Mouse (Mus musculus) thymus, adult 2 months (tissue): ENCODE measurements around the gene B4galt1. TPM values are rescaled to one million over a fixed set of nuclear protein-coding genes. Genes with fewer than 3 reads are reported as not detected.

Experiments
- DNase-seq: peaks from one replicate; pipeline ENCODE4 v3.0.0; 2021
- H3K27ac ChIP-seq: fragments of 200-500 bp; 2 replicates; pipeline ENCODE4 v1.5.1; 2012; ENCODE audit warnings: low read length, control low read depth; ENCODE audit not compliant: control insufficient read depth, insufficient read depth
- H3K27me3 ChIP-seq: fragments of 200-500 bp; 2 replicates; pipeline ENCODE4 v1.6.1; 2012; ENCODE audit warnings: mild to moderate bottlenecking, low read length, moderate library complexity, mixed read lengths; ENCODE audit not compliant: control insufficient read depth, insufficient read depth
- H3K36me3 ChIP-seq: fragments of 200-500 bp; 2 replicates; pipeline ENCODE4 v1.6.1; 2012; ENCODE audit warnings: mild to moderate bottlenecking, low read length, moderate library complexity; ENCODE audit not compliant: control insufficient read depth, insufficient read depth
- H3K4me1 ChIP-seq: fragments of 200-500 bp; replicated peaks from 2 replicates; pipeline ENCODE4 v1.6.1; 2012; ENCODE audit warnings: low read length; ENCODE audit not compliant: control insufficient read depth, insufficient read depth
- H3K4me3 ChIP-seq: fragments of 200-500 bp; 2 replicates; pipeline ENCODE4 v1.5.1; 2012; ENCODE audit warnings: mild to moderate bottlenecking, low read length, control low read depth, moderate library complexity; ENCODE audit not compliant: control insufficient read depth, insufficient read depth
- CTCF ChIP-seq: fragments of 200-500 bp; IDR thresholded peaks from 2 replicates; pipeline ENCODE4 v1.5.1; 2012; ENCODE audit warnings: mild to moderate bottlenecking, control low read depth, low read length, moderate library complexity, borderline replicate concordance; ENCODE audit not compliant: control insufficient read depth, poor library complexity, insufficient read depth; ENCODE audit errors: extremely low read depth
- POLR2A ChIP-seq: fragments of 200-500 bp; IDR thresholded peaks from 2 replicates; pipeline ENCODE4 v1.6.1; 2012; ENCODE audit warnings: mild to moderate bottlenecking, low read length, control low read depth, moderate library complexity; ENCODE audit not compliant: control insufficient read depth, poor library complexity, insufficient read depth; ENCODE audit errors: extremely low read depth
- WGBS: fragments of 180-500 bp; shearing (Covaris S2); methylation state at CpG from one replicate; pipeline ENCODE4 v1.1.7; 2018; 5-methylcytosine and 5-hydroxymethylcytosine counted together
- polyA plus RNA-seq: library from polyadenylated mRNA; depleted of rRNA; stranded (reverse); fragments of >200 nt; gene quantifications from 2 replicates; pipeline ENCODE4 v1.2.3, GENCODE M21; 2012

The B4galt1 gene
- polyA plus RNA-seq, 1 experiment = 34.1 TPM

DNA sequence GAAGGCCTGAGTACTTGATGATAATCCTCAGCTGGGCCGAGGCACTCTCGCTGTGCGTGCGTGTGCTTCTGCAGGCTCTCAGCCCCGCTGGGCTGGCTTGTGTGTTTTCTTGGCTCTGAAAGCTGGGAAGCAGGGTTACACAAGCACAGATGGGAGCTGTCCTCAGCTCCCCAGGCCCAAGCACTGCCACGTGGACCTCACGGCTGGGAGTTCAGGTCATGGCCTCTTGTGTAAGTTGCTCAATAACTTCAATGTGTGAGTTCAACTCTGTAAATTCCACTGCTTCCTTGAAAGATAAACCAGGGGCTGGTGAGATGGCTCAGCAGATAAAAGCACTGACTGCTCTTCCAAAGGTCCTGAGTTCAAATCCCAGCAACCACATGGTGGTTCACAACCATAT is 24.9 kb downstream of the B4galt1 start:
- Histone ChIP-seq H3K27me3 (no peaks in the 10 kb centered on the region), H3K4me3 (no peak overlapping the region), H3K36me3 (0 out of 2 replicates have a peak, but pooled peaks cover 3% of the 10 kb centered on the region), H3K4me1 (peaks cover 35% of the 10 kb centered on the region), H3K27ac (no peak overlapping the region)
- TF ChIP-seq POLR2A = no peak
- TF ChIP-seq CTCF = no peak
- no peak for DNase-seq
- 98% methylated on average over 7 of the region's 7 CpGs for WGBS

DNA sequence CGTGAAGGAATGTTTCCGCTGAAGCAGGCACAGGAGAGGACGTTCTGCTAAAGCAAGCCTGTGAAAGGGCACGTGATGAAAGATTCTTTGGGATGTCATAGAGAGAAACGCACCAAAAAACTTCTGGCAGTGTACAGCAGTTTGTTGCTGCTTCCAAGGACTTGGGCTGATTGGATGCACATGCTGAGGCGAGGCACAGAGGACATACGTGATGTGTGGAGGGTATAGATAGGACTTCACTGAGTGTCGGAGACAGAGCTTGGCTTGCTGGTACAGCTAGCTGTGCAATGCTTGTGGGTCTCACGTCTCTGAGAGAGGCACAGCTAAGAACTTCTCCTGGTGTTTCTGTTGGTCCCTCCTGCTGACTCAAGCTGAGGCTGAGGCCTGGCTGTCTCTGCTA is 25.9 kb downstream of the B4galt1 start:
- Histone ChIP-seq H3K4me3 (no peak overlapping the region), H3K36me3 (0 out of 2 replicates have a peak, but pooled peaks cover 3% of the 10 kb centered on the region), H3K4me1 (peaks cover 35% of the 10 kb centered on the region), H3K27me3 (no peaks in the 10 kb centered on the region), H3K27ac (no peak overlapping the region)
- DNase-seq = no peak
- TF ChIP-seq POLR2A = no peak
- TF ChIP-seq CTCF = no peak
- WGBS = 94% methylated on average over 9 of the region's 9 CpGs

DNA sequence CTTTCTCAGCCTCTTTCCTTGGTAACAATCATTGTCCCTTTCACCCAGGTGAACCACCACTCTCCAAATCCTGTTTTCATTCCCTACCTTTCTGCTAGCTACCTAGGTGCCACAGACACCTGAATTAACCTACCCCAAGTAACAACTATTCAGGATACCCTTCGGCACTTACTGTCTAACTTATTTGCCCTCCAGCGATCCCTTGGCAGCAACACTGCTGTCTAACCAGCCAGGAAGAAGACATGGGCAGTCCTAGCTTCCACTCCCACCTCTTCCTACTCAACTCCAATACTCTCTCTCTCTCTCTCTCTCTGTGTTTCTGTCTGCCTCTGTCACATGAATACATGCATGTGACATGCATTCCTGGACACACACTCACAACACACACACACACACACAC is 27.0 kb downstream of the B4galt1 start:
- H3K4me3 ChIP-seq = no peak overlapping the region
- no peak overlapping the region for H3K27ac ChIP-seq
- peaks cover 5% of the 10 kb centered on the region; the same call in 1 of the 2 replicates for H3K36me3 ChIP-seq
- no peak for TF ChIP-seq POLR2A
- TF ChIP-seq CTCF = no peak
- DNase-seq = no peak
- 98% methylated on average over 2 of the region's 2 CpGs for WGBS
- peaks cover 36% of the 10 kb centered on the region for H3K4me1 ChIP-seq
- no peaks in the 10 kb centered on the region for H3K27me3 ChIP-seq

DNA sequence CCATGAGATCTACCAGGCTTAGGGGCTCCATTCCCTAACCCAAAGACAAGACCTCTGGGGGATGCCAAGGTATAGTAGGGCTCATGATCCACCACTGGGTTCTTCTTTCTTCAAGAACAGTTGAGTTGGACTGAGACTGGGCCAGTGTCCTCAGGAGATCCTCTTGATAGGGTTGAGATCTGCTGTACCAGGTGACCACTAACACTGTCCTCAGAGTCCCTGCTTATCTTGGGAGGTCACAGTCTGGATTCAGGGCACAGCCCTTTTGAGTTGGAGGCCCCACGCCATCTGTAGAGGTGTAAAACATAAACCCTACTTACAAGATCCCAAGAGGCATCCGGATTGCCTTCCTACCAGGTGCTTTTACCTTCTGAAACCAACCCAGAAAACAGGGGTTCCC is 27.8 kb downstream of the B4galt1 start:
- Histone ChIP-seq H3K36me3 (peaks cover 6% of the 10 kb centered on the region; the same call in 1 of the 2 replicates), H3K4me1 (peaks cover 34% of the 10 kb centered on the region), H3K4me3 (no peak overlapping the region), H3K27me3 (no peaks in the 10 kb centered on the region), H3K27ac (no peak overlapping the region)
- no peak for DNase-seq
- 98% methylated on average over 2 of the region's 2 CpGs for WGBS
- TF ChIP-seq POLR2A (no peak), CTCF (no peak)

DNA sequence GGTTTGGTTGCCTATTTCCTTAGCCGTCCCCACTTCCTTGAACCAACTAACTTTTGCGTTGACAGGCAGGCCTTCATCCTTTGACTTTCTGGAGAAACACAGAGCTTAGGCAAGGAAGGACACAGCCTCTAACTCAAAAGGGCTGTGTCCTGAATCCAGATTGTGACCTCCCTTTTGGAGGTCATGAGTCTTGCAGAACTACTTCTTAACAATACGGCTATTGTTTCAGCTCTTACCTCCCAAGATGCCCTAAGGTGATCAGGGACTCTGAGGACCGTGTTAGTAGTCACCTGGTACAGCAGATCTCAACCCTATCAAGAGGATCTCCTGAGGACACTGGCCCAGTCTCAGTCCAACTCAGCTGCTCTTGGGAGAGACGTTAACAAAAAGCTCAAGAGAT is 28.7 kb downstream of the B4galt1 start:
- WGBS = 74% methylated on average over 5 of the region's 5 CpGs
- H3K4me1 ChIP-seq = peaks cover 35% of the 10 kb centered on the region
- peaks cover 6% of the 10 kb centered on the region; the same call in 1 of the 2 replicates for H3K36me3 ChIP-seq
- H3K27me3 ChIP-seq = no peaks in the 10 kb centered on the region
- H3K4me3 ChIP-seq = no peak overlapping the region
- TF ChIP-seq CTCF (no peak), POLR2A (no peak)
- no peak for DNase-seq
- H3K27ac ChIP-seq = no peak overlapping the region

DNA sequence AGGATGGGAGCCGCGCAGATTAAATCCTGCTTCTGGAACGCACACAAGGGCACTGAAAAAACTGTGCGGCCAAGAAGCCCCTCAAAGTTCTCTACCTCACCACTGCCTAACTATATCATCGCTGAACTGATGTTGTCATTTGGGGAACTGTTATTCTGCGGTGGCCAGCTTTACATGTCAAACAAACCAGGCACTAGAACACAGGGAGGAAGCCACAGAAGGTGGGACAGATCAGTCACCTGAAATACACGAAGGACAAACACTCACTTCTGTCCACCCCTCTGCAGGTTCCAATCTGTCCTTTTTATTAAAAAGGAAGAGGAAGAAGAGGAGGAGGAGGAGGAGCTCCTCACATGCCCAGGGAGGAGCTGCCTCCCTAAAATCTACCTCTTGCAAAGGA is 29.3 kb downstream of the B4galt1 start:
- H3K36me3 ChIP-seq = peaks cover 6% of the 10 kb centered on the region; the same call in 1 of the 2 replicates
- no peak for DNase-seq
- WGBS = 22% methylated on average over 7 of the region's 7 CpGs
- peaks cover 33% of the 10 kb centered on the region for H3K4me1 ChIP-seq
- no peak overlapping the region for H3K4me3 ChIP-seq
- TF ChIP-seq CTCF (no peak), POLR2A (no peak)
- H3K27me3 ChIP-seq = no peaks in the 10 kb centered on the region
- H3K27ac ChIP-seq = no peak overlapping the region

DNA sequence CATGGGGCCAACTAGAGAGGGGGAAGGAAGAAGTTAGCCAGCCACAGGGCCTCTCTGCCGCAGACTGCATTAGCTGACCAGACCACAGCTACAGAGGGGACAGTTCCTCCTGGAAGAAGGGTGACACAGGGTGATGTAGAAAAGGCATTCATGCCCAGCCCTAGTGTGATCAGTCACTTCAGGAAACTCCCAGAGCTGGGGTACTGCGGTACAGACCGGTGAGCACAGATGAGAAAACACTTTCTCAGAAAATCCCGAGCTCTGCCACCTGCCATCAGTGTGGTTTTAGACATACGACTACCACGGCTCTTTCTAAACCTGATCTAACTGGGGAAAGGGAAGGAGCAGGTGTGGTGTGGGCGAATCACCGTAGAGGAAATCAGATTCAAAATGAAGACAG is 30.1 kb downstream of the B4galt1 start:
- H3K27me3 ChIP-seq = no peaks in the 10 kb centered on the region
- no peak overlapping the region for H3K4me3 ChIP-seq
- H3K4me1 ChIP-seq = peaks cover 33% of the 10 kb centered on the region
- DNase-seq = peak; percentile 50
- peaks cover 6% of the 10 kb centered on the region; the same call in 1 of the 2 replicates for H3K36me3 ChIP-seq
- WGBS = 3% methylated on average over 8 of the region's 8 CpGs
- TF ChIP-seq CTCF (no peak), POLR2A (no peak)
- peak overlapping the region; percentile 4; the same call in 1 of the 2 replicates for H3K27ac ChIP-seq
